Mouse (Mus musculus) kidney, adult 2 months (tissue): Measurements from ENCODE around the gene Pdzrn4. TPM values are rescaled to one million over a fixed set of nuclear protein-coding genes. Genes with fewer than 3 reads are reported as not detected.

Experiments used
- DNase-seq: peaks from one replicate; pipeline ENCODE4 v3.0.0; 2021
- H3K27ac ChIP-seq: fragments of 200-500 bp; 2 replicates; pipeline ENCODE4 v1.5.1; 2012; ENCODE audit warnings: low read depth, low read length, control low read depth, inconsistent platforms; ENCODE audit not compliant: insufficient read depth
- H3K27me3 ChIP-seq: fragments of 200-500 bp; replicated peaks from 2 replicates; pipeline ENCODE4 v1.6.1; 2012; ENCODE audit warnings: mild to moderate bottlenecking, moderate library complexity, low read length, inconsistent platforms; ENCODE audit not compliant: control insufficient read depth, insufficient read depth
- H3K36me3 ChIP-seq: fragments of 200-500 bp; 2 replicates; pipeline ENCODE4 v1.6.1; 2012; ENCODE audit warnings: mild to moderate bottlenecking, moderate library complexity, low read length, inconsistent platforms; ENCODE audit not compliant: control insufficient read depth, insufficient read depth
- H3K4me1 ChIP-seq: fragments of 200-500 bp; 2 replicates; pipeline ENCODE4 v1.6.1; 2011; ENCODE audit warnings: low read length; ENCODE audit not compliant: control insufficient read depth, insufficient read depth
- H3K4me3 ChIP-seq: fragments of 200-500 bp; 2 replicates; pipeline ENCODE4 v1.5.1; 2011; ENCODE audit warnings: mild to moderate bottlenecking, low read depth, low read length, control low read depth; ENCODE audit not compliant: insufficient read depth
- CTCF ChIP-seq: fragments of 200-500 bp; conservative IDR thresholded peaks from 2 replicates; pipeline ENCODE4 v1.5.1; 2011; ENCODE audit warnings: low read depth, mild to moderate bottlenecking, control low read depth, low read length, moderate library complexity, mixed read lengths; ENCODE audit not compliant: insufficient read depth, insufficient read length
- POLR2A ChIP-seq: fragments of 200-500 bp; IDR thresholded peaks from one replicate; pipeline ENCODE4 v1.6.1; 2011; ENCODE audit warnings: low read depth, low read length, control low read depth
- WGBS: fragments of 180-500 bp; shearing (Covaris S2); methylation state at CpG from one replicate; pipeline ENCODE4 v1.1.7; 2018; 5-methylcytosine and 5-hydroxymethylcytosine counted together
- polyA plus RNA-seq: library from polyadenylated mRNA; depleted of rRNA; stranded (reverse); fragments of >200 nt; gene quantifications from 2 replicates; pipeline ENCODE4 v1.2.3, GENCODE M21; 2012

Gene Pdzrn4
- polyA plus RNA-seq, 1 experiment = 0.39 TPM

DNA sequence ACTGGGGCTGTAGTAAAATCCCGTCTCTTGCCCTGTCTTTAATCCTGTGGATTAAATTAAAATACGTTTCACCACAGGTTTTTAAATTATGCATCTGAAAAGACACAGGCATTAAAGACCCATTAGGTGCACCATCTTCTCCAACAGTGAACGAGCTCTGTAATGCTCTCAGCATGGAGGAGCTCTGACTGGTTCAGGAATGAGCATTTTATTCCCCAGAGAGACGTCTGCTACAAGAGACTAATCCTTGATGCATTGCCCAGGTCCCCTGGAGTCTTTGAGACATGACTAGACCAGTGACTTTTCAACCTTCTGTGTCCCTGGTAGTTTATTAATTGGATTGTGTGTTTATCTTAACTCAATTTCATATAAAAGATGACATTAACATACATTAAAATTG lies 38.6 kb downstream of the Pdzrn4 start:
- Histone ChIP-seq H3K4me3 (no peak overlapping the region), H3K27ac (no peak overlapping the region), H3K27me3 (no peaks in the 10 kb centered on the region), H3K36me3 (no peaks in the 10 kb centered on the region), H3K4me1 (no peaks in the 10 kb centered on the region)
- DNase-seq = no peak
- 67% methylated on average over 4 of the region's 4 CpGs for WGBS
- TF ChIP-seq CTCF (no peak), POLR2A (no peak)

- H3K4me3 ChIP-seq = no peak overlapping the region
- H3K36me3 ChIP-seq = no peaks in the 10 kb centered on the region
- TF ChIP-seq POLR2A = no peak
- no peak for TF ChIP-seq CTCF
- no peaks in the 10 kb centered on the region for H3K4me1 ChIP-seq
- no peak for DNase-seq
- H3K27me3 ChIP-seq = no peaks in the 10 kb centered on the region
- 75% methylated on average over 19 of the region's 19 CpGs for WGBS
- H3K27ac ChIP-seq = no peak overlapping the region
Observed at GRCm38 (mm10) chr15:92441630-92442180, 45.0 kb downstream of the Pdzrn4 start.

DNA sequence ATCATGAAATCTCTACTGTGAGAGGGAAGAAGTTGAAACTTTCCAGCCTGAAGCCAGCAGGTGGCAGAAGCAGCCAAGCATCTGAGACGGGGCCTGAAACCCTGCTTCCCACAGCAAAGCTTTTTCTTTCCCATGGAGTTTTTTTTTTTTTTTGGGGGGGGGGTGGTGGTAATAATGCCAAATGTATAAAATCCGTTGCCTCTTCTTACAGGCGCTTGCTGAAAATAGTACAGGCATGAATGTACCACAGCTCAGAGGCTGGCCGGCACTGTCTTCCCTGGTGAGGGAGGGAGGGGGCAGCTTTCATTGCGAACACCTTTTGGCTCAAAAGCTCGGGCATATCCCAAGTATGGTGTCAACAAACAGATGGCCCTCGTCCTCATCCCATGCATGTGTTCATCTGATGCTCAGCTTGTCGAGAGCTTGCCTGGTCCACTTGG lies 51.0 kb downstream of the Pdzrn4 start:
- DNase-seq = no peak
- Histone ChIP-seq H3K27ac (no peak overlapping the region), H3K4me3 (no peak overlapping the region), H3K4me1 (no peaks in the 10 kb centered on the region), H3K27me3 (no peaks in the 10 kb centered on the region), H3K36me3 (no peaks in the 10 kb centered on the region)
- WGBS = 31% methylated on average over 8 of the region's 8 CpGs
- TF ChIP-seq CTCF = no peak; the same call in 1 of the 2 replicates
- no peak for TF ChIP-seq POLR2A

- DNase-seq = no peak
- H3K27me3 ChIP-seq = no peaks in the 10 kb centered on the region
- 95% methylated on average over 8 of the region's 8 CpGs for WGBS
- no peak overlapping the region for H3K4me3 ChIP-seq
- no peaks in the 10 kb centered on the region for H3K36me3 ChIP-seq
- no peak overlapping the region for H3K27ac ChIP-seq
- no peaks in the 10 kb centered on the region for H3K4me1 ChIP-seq
- TF ChIP-seq CTCF = no peak
- TF ChIP-seq POLR2A = no peak
Observed at GRCm38 (mm10) chr15:92449112-92449511, 52.4 kb downstream of the Pdzrn4 start.

GRCm38 (mm10) chr15:92452620-92453019 lies 55.9 kb downstream of the Pdzrn4 start:
- TF ChIP-seq POLR2A (no peak), CTCF (no peak)
- Histone ChIP-seq H3K4me1 (no peaks in the 10 kb centered on the region), H3K4me3 (no peak overlapping the region), H3K27ac (no peak overlapping the region), H3K36me3 (no peaks in the 10 kb centered on the region), H3K27me3 (no peaks in the 10 kb centered on the region)
- 62% methylated on average over 7 of the region's 7 CpGs for WGBS
- no peak for DNase-seq

- TF ChIP-seq CTCF = no peak
- no peak for TF ChIP-seq POLR2A
- Histone ChIP-seq H3K27me3 (no peaks in the 10 kb centered on the region), H3K36me3 (no peaks in the 10 kb centered on the region), H3K27ac (no peak overlapping the region), H3K4me1 (no peaks in the 10 kb centered on the region), H3K4me3 (no peak overlapping the region)
- 80% methylated on average over 6 of the region's 6 CpGs for WGBS
- DNase-seq = no peak
Observed at GRCm38 (mm10) chr15:92482198-92482597, 85.5 kb downstream of the Pdzrn4 start.

GRCm38 (mm10) chr15:92491376-92491775 lies 94.7 kb downstream of the Pdzrn4 start:
- TF ChIP-seq POLR2A = no peak
- no peak for TF ChIP-seq CTCF
- 73% methylated on average over 3 of the region's 3 CpGs for WGBS
- Histone ChIP-seq H3K27ac (no peak overlapping the region), H3K4me1 (no peaks in the 10 kb centered on the region), H3K4me3 (no peak overlapping the region), H3K27me3 (no peaks in the 10 kb centered on the region), H3K36me3 (no peaks in the 10 kb centered on the region)
- DNase-seq = no peak
